Mouse (Mus musculus) right cerebral cortex, postnatal 10 days (tissue): ENCODE measurements at regions not wholly inside any gene's neighbourhood (a gene's known extent, or its start where the extent isn't known, plus 50 kb on each side); places are given as distances from the start of the nearest gene placed in this dataset.

Source experiments
- DNase-seq, 2 experiments: peaks; one replicate each; pipeline ENCODE4 v3.0.0; 2021; ENCODE audit warnings: low spot score in 2 of 2

- DNase-seq: no peak
Measured at GRCm38 (mm10) chr2:94983484-94983883, 545.5 kb upstream of the Api5 start.

- peak; percentile 37 to 57 for DNase-seq
Measured at GRCm38 (mm10) chr2:94963520-94963919, 525.6 kb upstream of the Api5 start.

DNA sequence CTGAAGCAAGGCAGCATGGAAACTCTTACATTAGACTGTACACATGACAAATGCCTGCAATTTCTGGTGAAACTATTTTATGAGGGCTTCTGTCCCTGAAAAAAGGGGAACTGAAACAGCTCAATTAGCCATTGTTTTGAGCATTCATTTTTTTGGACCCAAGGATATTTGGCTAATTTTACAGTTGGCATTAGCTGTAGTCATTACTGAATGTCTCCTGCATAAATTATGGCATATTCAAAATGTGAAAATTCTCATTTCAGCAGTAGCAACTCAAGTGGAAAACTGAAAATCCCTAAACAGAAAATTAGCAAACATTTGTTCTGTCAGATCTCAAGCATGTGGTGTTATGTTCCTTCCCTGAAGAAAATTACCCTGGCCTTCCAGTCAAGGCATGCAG is 507.7 kb upstream of the Api5 start:
- DNase-seq: no peak

- no peak for DNase-seq
Measured at GRCm38 (mm10) chr2:94932115-94932514, 494.2 kb upstream of the Api5 start.

- no peak for DNase-seq
Measured at GRCm38 (mm10) chr2:94919361-94919760, 481.4 kb upstream of the Api5 start.

DNA sequence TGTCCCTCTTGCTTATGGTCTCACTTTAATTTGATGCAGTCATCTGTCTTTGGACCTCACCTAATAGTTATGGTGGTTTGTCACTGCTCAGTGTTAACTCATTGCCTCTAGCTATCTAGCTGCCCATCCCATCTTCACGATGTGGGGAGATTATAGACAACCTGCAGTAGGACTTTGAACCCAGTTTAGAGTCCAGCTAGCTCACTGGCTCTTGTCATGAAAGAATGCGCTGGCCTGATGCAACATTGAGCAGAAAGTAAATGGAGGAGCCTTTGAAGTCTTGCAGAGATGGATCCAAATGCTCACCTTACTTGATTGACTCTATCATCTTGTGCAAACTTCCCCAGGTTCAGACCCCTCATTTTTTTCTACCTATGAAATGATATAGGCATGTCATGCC is 480.1 kb upstream of the Api5 start:
- no peak for DNase-seq

GRCm38 (mm10) chr2:94901580-94901979 is 463.6 kb upstream of the Api5 start:
- no peak for DNase-seq
